Mouse (Mus musculus) hindbrain, embryonic 16.5 days (tissue): ENCODE measurements around the gene Rpl9-ps1. TPM values are rescaled to one million over a fixed set of nuclear protein-coding genes. Genes with fewer than 3 reads are reported as not detected.

Experiments
- ATAC-seq: fragments of 200-750 bp; cut with Nextera tagmentation; 2 replicates; pipeline ENCODE4 v1.8.0; 2017; ENCODE audit warnings: moderate TSS enrichment, moderate library complexity
- H3K27ac ChIP-seq: fragments of 300-500 bp; sonication (generic); 2 replicates; pipeline ENCODE4 v1.5.1; 2014; ENCODE audit warnings: low read depth, mild to moderate bottlenecking, control low read depth, low read length, moderate library complexity
- H3K27me3 ChIP-seq: fragments of 300-500 bp; sonication (generic); replicated peaks from 2 replicates; pipeline ENCODE4 v1.6.1; 2014; ENCODE audit warnings: low read length; ENCODE audit not compliant: control insufficient read depth, insufficient read depth
- H3K36me3 ChIP-seq: fragments of 300-500 bp; sonication (generic); 2 replicates; pipeline ENCODE4 v1.6.1; 2014; ENCODE audit warnings: mild to moderate bottlenecking, low read length, moderate library complexity, mixed read lengths; ENCODE audit not compliant: control insufficient read depth, insufficient read depth
- H3K4me1 ChIP-seq: fragments of 300-500 bp; sonication (generic); 2 replicates; pipeline ENCODE4 v1.6.1; 2014; ENCODE audit warnings: low read depth, low read length; ENCODE audit not compliant: control insufficient read depth, insufficient read depth
- H3K4me2 ChIP-seq: fragments of 300-500 bp; sonication (generic); 2 replicates; pipeline ENCODE4 v1.6.1; 2014; ENCODE audit warnings: mild to moderate bottlenecking, low read length, control low read depth, moderate library complexity
- H3K4me3 ChIP-seq: fragments of 300-500 bp; sonication (generic); 2 replicates; pipeline ENCODE4 v1.5.1; 2014; ENCODE audit warnings: mild to moderate bottlenecking, low read length, control low read depth, moderate library complexity
- H3K9ac ChIP-seq: fragments of 300-500 bp; sonication (generic); 2 replicates; pipeline ENCODE4 v1.6.1; 2014; ENCODE audit warnings: low read depth, mild to moderate bottlenecking, control low read depth, low read length, moderate library complexity
- H3K9me3 ChIP-seq: fragments of 300-500 bp; sonication (generic); 2 replicates; pipeline ENCODE4 v1.6.1; 2014; ENCODE audit warnings: mild to moderate bottlenecking, low read length, moderate library complexity; ENCODE audit not compliant: control insufficient read depth
- WGBS: fragments of 180-500 bp; shearing (Covaris S2); extraction: QIAGEN DNeasy Blood & Tissue Kit; methylation state at CpG from one replicate; pipeline ENCODE4 v1.1.7; 2014; 5-methylcytosine and 5-hydroxymethylcytosine counted together
- polyA plus RNA-seq: library from polyadenylated mRNA; unstranded; fragments of >200 nt; fragmentation: Nextera tagmentation; extraction: Ambion mirVana; gene quantifications from 2 replicates; pipeline ENCODE4 v1.2.1, GENCODE M21; 2015

Rpl9-ps1 gene
- polyA plus RNA-seq, 1 experiment from 2014 or later, result not detected

DNA sequence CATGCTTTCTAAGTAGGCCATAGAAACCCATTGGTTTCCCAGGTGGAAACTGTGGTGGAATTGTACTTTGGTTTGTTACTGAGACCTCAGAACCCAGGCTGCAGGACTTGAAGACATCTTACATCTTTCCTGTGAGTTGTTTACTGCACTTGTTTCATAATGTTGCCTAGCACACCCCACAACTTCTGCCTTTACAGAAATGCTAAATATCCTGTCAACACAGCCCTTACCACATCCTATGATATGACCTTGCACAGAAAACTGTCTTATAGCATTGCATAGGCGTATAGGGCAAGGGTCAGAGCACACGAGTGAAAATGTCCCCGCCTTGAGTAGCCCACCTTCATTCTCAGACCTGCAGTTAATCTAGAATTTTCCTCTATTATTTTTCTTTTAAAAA, 39.9 kb downstream of the Rpl9-ps1 start:
- no peak overlapping the region for H3K4me3 ChIP-seq
- H3K27me3 ChIP-seq, result no peaks in the 10 kb centered on the region
- no peaks in the 10 kb centered on the region for H3K9me3 ChIP-seq
- 94% methylated on average over 3 of the region's 3 CpGs for WGBS
- H3K36me3 ChIP-seq, result no peaks in the 10 kb centered on the region
- no peak overlapping the region for H3K4me2 ChIP-seq
- no peak overlapping the region for H3K9ac ChIP-seq
- no peaks in the 10 kb centered on the region for H3K4me1 ChIP-seq
- H3K27ac ChIP-seq, result no peak overlapping the region
- no peak for ATAC-seq

DNA sequence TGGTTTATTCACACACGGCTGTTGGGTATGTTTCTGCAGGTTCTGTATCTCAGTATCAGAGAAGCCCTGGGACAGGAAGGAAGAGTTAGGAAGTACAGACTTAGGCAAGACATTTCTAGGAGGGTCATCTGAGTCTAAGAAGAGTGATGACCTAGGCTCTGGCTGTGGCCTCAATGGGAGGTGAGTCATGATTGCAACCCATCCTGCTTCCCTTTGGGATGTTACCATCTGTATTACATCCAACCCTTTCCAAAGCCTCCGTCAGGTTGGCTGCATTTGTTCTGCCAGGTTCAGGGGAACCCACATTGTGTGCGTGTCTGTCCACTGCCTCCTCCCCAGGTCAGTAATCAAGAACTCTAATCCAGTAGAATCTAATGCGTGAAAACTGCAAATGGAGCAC, 40.7 kb downstream of the Rpl9-ps1 start:
- H3K27me3 ChIP-seq, result no peaks in the 10 kb centered on the region
- H3K27ac ChIP-seq, result no peak overlapping the region
- no peak overlapping the region for H3K4me3 ChIP-seq
- H3K9me3 ChIP-seq, result no peaks in the 10 kb centered on the region
- no peak overlapping the region for H3K9ac ChIP-seq
- H3K36me3 ChIP-seq, result no peaks in the 10 kb centered on the region
- ATAC-seq, result no peak
- no peak overlapping the region for H3K4me2 ChIP-seq
- H3K4me1 ChIP-seq, result no peaks in the 10 kb centered on the region
- WGBS, result 91% methylated on average over 4 of the region's 4 CpGs

DNA sequence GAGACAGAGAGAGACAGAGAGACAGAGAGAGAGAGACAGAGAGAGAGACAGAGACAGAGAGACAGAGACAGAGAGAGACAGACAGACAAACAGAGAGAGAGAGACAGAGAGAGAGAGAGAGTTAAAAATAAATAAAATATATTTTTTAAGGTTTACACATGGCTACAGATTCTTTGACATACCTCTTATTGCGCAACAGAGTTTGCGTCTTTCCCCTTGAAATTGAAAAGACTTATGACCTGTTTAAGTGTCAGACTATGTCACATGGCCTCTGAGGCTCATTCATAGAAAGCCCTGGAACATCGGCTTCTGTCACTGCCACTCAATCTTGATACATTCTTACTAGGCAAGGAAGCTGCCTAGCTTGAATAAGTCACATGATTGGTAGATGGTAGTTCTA, 42.0 kb downstream of the Rpl9-ps1 start:
- no peak for ATAC-seq
- Histone ChIP-seq H3K27ac (no peak overlapping the region), H3K4me3 (no peak overlapping the region), H3K4me2 (no peak overlapping the region), H3K27me3 (no peaks in the 10 kb centered on the region), H3K4me1 (no peaks in the 10 kb centered on the region), H3K9ac (no peak overlapping the region), H3K36me3 (no peaks in the 10 kb centered on the region), H3K9me3 (no peaks in the 10 kb centered on the region)
- 90% methylated on average over 3 of the region's 3 CpGs for WGBS

DNA sequence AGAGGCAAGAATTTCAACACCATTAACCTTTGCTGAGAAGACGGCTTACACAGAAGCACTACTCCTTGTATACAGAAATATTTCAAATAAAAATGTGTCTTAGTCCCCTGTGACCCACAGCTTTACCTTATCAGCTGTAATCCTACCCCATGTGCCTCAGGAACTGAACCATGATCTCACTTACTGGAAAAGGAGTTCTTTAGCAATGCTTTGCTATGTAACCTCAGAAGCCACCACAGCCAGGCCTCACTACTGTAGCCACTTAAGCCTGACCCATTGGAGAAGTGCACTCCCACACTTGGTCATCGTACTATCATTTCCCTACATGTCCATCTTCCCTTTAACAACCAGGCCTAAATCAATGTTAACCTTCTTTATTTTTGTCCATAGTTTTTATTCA, 44.8 kb downstream of the Rpl9-ps1 start:
- no peak overlapping the region for H3K4me2 ChIP-seq
- no peak for ATAC-seq
- H3K9me3 ChIP-seq, result no peaks in the 10 kb centered on the region
- no peaks in the 10 kb centered on the region for H3K4me1 ChIP-seq
- WGBS, result 90% methylated on average over 2 of the region's 2 CpGs
- no peak overlapping the region for H3K4me3 ChIP-seq
- H3K9ac ChIP-seq, result no peak overlapping the region
- no peaks in the 10 kb centered on the region for H3K36me3 ChIP-seq
- H3K27me3 ChIP-seq, result no peaks in the 10 kb centered on the region
- no peak overlapping the region for H3K27ac ChIP-seq

DNA sequence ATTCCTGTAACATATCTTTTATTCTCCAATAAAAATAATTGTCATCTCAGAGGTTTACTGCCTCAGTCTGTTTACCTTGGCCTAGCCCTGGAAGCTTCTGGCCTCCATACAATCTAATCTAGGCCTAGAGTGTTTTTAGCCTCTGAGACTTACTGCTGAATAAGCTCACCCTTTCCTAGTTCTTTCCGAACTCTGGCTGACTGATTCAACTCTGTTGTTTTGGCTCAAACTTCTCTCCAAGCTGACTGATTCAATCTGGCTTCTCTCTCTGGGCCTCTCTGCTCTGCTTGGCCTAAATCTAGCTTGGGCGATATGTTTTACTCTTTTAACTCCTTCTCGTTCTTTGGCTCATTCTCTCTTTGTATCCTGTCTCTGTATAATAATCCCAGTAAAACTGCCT, 46.4 kb downstream of the Rpl9-ps1 start:
- 90% methylated on average over 3 of the region's 3 CpGs for WGBS
- Histone ChIP-seq H3K9ac (no peak overlapping the region), H3K4me3 (no peak overlapping the region), H3K27me3 (no peaks in the 10 kb centered on the region), H3K36me3 (no peaks in the 10 kb centered on the region), H3K9me3 (no peaks in the 10 kb centered on the region), H3K4me2 (no peak overlapping the region), H3K4me1 (no peaks in the 10 kb centered on the region), H3K27ac (no peak overlapping the region)
- no peak for ATAC-seq

DNA sequence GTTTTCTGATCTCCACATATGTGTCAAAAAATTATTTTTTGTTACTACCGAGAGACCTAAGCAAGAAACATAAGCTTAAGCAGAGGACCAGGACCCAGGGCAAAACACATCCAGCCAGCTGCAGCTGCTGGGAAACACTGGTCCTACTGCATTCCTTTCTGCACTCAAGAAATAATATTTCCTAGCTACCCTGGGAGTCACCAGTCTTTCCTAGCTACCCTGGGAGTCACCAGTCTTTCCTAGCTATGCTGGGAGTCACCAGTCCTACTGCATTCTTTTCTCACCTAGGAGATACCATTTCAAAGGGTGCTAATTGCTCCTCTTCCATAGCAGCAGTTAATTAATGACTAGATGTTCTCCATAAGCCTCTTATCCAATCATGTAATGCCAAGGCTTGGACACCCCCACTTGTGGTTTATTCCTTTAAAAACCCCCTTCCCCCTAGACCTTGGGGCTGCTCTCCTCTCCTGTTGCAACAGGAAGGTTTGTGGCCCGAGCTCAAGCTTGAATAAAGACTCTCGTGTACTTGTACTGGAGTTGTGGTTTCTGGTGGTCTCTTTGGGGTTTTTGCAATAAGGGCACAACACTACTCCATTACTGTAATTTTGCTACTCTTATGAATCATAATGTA, 47.1 kb downstream of the Rpl9-ps1 start:
- no peak for ATAC-seq
- no peaks in the 10 kb centered on the region for H3K4me1 ChIP-seq
- WGBS, result 89% methylated on average over 3 of the region's 3 CpGs
- no peaks in the 10 kb centered on the region for H3K27me3 ChIP-seq
- H3K4me2 ChIP-seq, result no peak overlapping the region
- H3K9me3 ChIP-seq, result no peaks in the 10 kb centered on the region
- no peak overlapping the region for H3K9ac ChIP-seq
- H3K4me3 ChIP-seq, result no peak overlapping the region
- H3K27ac ChIP-seq, result no peak overlapping the region
- H3K36me3 ChIP-seq, result no peaks in the 10 kb centered on the region

DNA sequence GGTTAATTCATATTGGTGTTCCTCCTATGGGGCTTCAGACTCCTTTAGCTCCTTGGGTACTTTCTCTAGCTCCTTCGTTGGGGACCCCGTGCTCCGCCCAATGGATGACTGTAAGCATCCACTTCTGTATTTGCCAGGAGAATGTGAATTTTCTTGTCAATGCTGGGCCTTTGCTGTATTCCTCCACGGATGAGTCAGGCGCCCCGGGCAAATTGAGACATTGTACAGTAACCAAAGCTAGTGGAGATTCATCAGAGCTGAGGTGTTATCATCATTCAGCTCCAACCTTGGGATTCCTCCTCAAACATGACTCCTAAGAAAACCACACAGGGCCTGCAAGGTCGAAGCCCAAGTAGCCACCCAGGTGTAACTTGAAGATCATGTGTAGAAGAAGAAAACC, 47.6 kb downstream of the Rpl9-ps1 start:
- Histone ChIP-seq H3K27ac (no peak overlapping the region), H3K4me1 (no peaks in the 10 kb centered on the region), H3K9me3 (no peaks in the 10 kb centered on the region), H3K4me2 (no peak overlapping the region), H3K9ac (no peak overlapping the region), H3K36me3 (no peaks in the 10 kb centered on the region), H3K4me3 (no peak overlapping the region), H3K27me3 (no peaks in the 10 kb centered on the region)
- WGBS, result 91% methylated on average over 7 of the region's 7 CpGs
- ATAC-seq, result no peak

DNA sequence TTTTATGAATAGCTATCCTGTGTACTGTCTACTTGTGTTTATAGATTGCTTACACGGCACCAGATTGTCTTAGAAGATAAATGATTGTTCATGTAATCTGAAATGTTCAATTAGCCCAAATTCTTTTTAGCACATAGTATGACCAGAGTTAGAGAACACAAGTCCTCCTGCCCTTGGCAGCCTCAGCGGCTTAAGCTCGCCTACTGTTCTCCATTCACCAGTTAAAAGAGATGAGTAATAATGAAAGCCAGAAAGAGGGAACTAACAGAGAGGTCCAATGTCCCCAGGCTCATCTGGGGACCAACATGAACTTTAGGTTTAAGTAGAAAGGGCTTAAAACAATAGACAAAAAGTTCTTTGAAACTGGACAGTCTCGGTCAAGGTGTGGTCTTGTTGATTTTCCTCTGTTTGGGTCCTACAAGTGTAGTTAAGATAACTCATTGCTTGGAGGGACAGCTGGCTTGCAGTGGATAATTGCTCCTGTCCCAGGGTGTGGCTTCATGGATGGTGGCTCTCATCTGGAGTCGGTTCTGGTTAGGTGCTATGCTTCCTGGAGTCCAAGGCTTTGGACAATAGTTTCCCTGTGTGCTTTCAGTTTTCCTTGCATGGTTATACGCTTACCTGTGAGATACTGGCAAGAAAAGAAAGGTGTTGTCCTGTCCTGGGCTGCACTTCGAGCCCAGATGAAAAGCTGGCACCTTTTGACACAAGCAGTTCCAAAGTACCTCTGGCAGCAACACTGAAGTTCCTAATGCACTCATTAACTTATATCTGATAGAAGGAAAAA, 49.6 kb downstream of the Rpl9-ps1 start:
- 83% methylated on average over 7 of the region's 7 CpGs for WGBS
- Histone ChIP-seq H3K9me3 (no peaks in the 10 kb centered on the region), H3K4me2 (no peak overlapping the region), H3K36me3 (no peaks in the 10 kb centered on the region), H3K4me1 (no peaks in the 10 kb centered on the region), H3K9ac (no peak overlapping the region), H3K4me3 (no peak overlapping the region), H3K27me3 (no peaks in the 10 kb centered on the region), H3K27ac (no peak overlapping the region)
- ATAC-seq, result no peak
